Mouse (Mus musculus): Measurements from ENCODE around the gene Lrrc74b. TPM values are rescaled to one million over a fixed set of nuclear protein-coding genes. Genes with fewer than 3 reads are reported as not detected.

The Lrrc74b gene
- total and polyA plus RNA-seq, 3 experiments: 0.03 to 0.33 TPM; not detected in 1

DNA sequence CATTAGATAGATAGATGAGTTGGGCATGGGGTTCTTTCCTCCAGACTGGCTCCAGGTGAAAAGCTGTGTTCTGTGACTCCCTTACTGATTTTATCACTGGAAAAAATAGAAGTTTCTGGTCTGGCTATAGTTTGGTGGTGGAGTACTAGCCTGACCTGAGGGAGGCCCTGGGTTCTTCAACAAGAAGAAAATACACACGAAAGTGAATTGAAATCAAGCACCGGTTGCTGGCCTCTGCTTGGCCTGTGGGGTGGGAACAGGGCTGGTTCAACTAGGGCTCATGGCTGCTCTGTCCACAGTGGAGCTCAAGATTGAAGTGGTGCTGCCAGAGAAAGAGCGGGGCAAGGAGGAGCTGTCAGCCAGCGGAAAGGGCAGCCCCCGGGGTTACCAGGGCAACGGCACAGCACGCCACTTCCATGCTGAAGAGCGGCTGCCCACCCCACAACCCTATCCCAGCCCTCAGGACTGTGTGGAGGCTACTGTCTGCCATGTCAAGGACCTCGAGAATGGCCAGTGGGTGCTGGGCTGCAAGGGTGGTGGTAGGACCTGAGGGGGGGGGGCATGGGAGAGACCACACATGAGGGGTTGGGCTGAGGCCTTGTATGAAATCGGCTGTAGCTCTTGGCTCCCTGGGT, 61.7 kb downstream of the Lrrc74b start:
- DNase-seq (ENCODE audit: low spot score) (no peak), ATAC-seq (ENCODE audit: extremely low read depth, insufficient number of reproducible peaks, low FRiP score, poor library complexity, severe bottlenecking) (no peak)
- Histone ChIP-seq H3K36me3 (replicated peaks) (no peaks in the 10 kb centered on the region), H3K4me1 (ENCODE audit: insufficient read depth, low read depth, low read length) (peaks cover 8% of the 10 kb centered on the region), H3K4me3 (ENCODE audit: low read depth, low read length) (no peak overlapping the region), H3K9me3 (replicated peaks) (no peaks in the 10 kb centered on the region), H3K27me3 (ENCODE audit: insufficient read depth, low read length) (peaks cover 75% of the 10 kb centered on the region)
- TF ChIP-seq POLR2AphosphoS5 (IDR thresholded peaks at IDR 0.05; ENCODE audit: insufficient replicate concordance, low read depth, low read length) (no peak), TAL1 (conservative IDR thresholded peaks at IDR 0.05; ENCODE audit: low read depth, low read length) (no peak), GATA1 (IDR thresholded peaks at IDR 0.05; ENCODE audit: borderline replicate concordance, low read length) (no peak)

DNA sequence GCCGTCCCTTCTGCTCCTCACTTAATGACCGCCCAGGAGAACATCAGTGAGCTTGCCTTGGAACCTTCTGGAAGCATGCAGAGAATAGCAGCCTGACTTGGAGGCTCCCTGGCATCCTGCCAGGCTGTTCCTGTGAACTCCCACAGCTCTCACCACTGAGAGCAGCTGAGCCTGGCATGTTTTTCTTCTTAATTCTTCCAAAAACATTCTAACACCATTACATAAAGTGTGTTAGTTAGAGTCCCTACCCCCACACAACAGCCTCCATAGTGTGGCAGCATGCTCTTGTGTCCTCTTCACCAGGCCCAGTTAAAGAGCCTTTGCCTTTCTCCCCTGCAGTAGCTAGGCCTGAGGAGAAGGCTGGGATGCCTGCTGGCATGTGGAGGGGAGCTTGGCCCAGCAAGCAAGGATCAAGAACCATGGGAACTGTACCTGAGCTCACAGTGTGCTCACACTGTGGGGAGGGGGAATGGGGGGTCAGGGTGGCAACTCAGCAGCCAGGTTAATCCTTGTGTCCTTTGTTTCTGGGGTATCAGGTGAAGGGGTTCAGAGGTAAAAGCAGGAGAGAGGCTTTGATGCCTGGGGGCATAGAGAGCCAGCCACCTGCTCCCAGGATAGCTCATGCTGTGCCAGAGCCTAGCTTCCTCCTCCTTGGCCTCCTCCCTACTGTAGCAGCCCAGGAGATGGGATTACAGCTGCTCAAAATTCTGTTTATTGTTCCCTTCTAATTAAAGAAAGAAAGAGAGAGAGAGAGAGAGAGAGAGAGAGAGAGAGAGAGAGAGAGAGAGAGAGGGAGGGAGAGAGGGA, 64.3 kb downstream of the Lrrc74b start:
- no peak overlapping the region for H3K4me3 ChIP-seq (ENCODE audit: low read depth, low read length)
- no peak for ATAC-seq (ENCODE audit: extremely low read depth, insufficient number of reproducible peaks, low FRiP score, poor library complexity, severe bottlenecking)
- H3K4me1 ChIP-seq (ENCODE audit: insufficient read depth, low read depth, low read length): peaks cover 8% of the 10 kb centered on the region
- no peaks in the 10 kb centered on the region for H3K36me3 ChIP-seq (replicated peaks)
- H3K27me3 ChIP-seq (ENCODE audit: insufficient read depth, low read length): peaks cover 64% of the 10 kb centered on the region
- no peaks in the 10 kb centered on the region for H3K9me3 ChIP-seq (replicated peaks)
- DNase-seq (ENCODE audit: low spot score): no peak
- TF ChIP-seq CTCF (IDR thresholded peaks at IDR 0.05; ENCODE audit: low read depth, low read length) (no peak), TAL1 (conservative IDR thresholded peaks at IDR 0.05; ENCODE audit: low read depth, low read length) (no peak), GATA2 (IDR thresholded peaks at IDR 0.05; ENCODE audit: borderline replicate concordance, low read depth, low read length) (no peak), GATA1 (IDR thresholded peaks at IDR 0.05; ENCODE audit: borderline replicate concordance, low read length) (no peak), POLR2AphosphoS5 (IDR thresholded peaks at IDR 0.05; ENCODE audit: insufficient replicate concordance, low read depth, low read length) (no peak)

Other genes with a start within 250 kb of the Lrrc74b start
- not detected in 2 replicates for gene Serpind1, start 229.9 kb downstream of the Lrrc74b start, total RNA-seq (2014; fragmentation: Nextera tagmentation)
- 0.11 TPM in 1 of 2 replicates, not detected in the other for gene Serpind1, start 229.9 kb downstream of the Lrrc74b start, total RNA-seq (2017)
- not detected in 2 replicates for gene Serpind1, start 229.9 kb downstream of the Lrrc74b start, polyA plus RNA-seq (2012)
- gene Snap29, start 155.3 kb downstream of the Lrrc74b start, total RNA-seq (2014; fragmentation: Nextera tagmentation): 27.9 and 30.8 TPM in 2 replicates
- gene Snap29, start 155.3 kb downstream of the Lrrc74b start, total RNA-seq (2017): 42.8 and 45.7 TPM in 2 replicates
- 5.3 and 6.5 TPM in 2 replicates for gene Snap29, start 155.3 kb downstream of the Lrrc74b start, polyA plus RNA-seq (2012)
- 60.7 and 62.9 TPM in 2 replicates for gene Pi4ka, start 154.9 kb downstream of the Lrrc74b start, total RNA-seq (2014; fragmentation: Nextera tagmentation)
- gene Pi4ka, start 154.9 kb downstream of the Lrrc74b start, total RNA-seq (2017): 46.5 and 59.6 TPM in 2 replicates
- 18.2 and 21.1 TPM in 2 replicates for gene Pi4ka, start 154.9 kb downstream of the Lrrc74b start, polyA plus RNA-seq (2012)
- 40.3 and 46.9 TPM in 2 replicates for gene Crkl, start 109.3 kb downstream of the Lrrc74b start, total RNA-seq (2014; fragmentation: Nextera tagmentation)
- 20.4 and 22.9 TPM in 2 replicates for gene Crkl, start 109.3 kb downstream of the Lrrc74b start, total RNA-seq (2017)
- gene Crkl, start 109.3 kb downstream of the Lrrc74b start, polyA plus RNA-seq (2012): 22.0 and 22.6 TPM in 2 replicates
- gene Aifm3, start 71.6 kb downstream of the Lrrc74b start, total RNA-seq (2014; fragmentation: Nextera tagmentation): not detected in 2 replicates
- gene Aifm3, start 71.6 kb downstream of the Lrrc74b start, total RNA-seq (2017): 0.05 TPM in 1 of 2 replicates, not detected in the other
- gene Aifm3, start 71.6 kb downstream of the Lrrc74b start, polyA plus RNA-seq (2012): not detected in 2 replicates
- gene Lztr1, start 52.6 kb downstream of the Lrrc74b start, total RNA-seq (2014; fragmentation: Nextera tagmentation): 48.4 and 78.0 TPM in 2 replicates
- gene Lztr1, start 52.6 kb downstream of the Lrrc74b start, total RNA-seq (2017): 54.7 and 58.5 TPM in 2 replicates
- 35.9 and 42.5 TPM in 2 replicates for gene Lztr1, start 52.6 kb downstream of the Lrrc74b start, polyA plus RNA-seq (2012)
- 11.7 and 22.5 TPM in 2 replicates for gene Thap7, start 30.1 kb downstream of the Lrrc74b start, total RNA-seq (2014; fragmentation: Nextera tagmentation)
- gene Thap7, start 30.1 kb downstream of the Lrrc74b start, total RNA-seq (2017): 38.1 and 54.1 TPM in 2 replicates
- gene Thap7, start 30.1 kb downstream of the Lrrc74b start, polyA plus RNA-seq (2012): 148 and 183 TPM in 2 replicates
- gene P2rx6, start 638 bp upstream of the Lrrc74b start, total RNA-seq (2014; fragmentation: Nextera tagmentation): not detected in 2 replicates
- 0.11 and 0.12 TPM in 2 replicates for gene P2rx6, start 638 bp upstream of the Lrrc74b start, total RNA-seq (2017)
- not detected in 2 replicates for gene P2rx6, start 638 bp upstream of the Lrrc74b start, polyA plus RNA-seq (2012)
- gene Slc7a4, start 22.0 kb upstream of the Lrrc74b start, total RNA-seq (2014; fragmentation: Nextera tagmentation): not detected in 2 replicates
- gene Slc7a4, start 22.0 kb upstream of the Lrrc74b start, total RNA-seq (2017): 0.05 TPM in 1 of 2 replicates, not detected in the other
- not detected in 2 replicates for gene Slc7a4, start 22.0 kb upstream of the Lrrc74b start, polyA plus RNA-seq (2012)
- gene Smpd4, start 58.1 kb upstream of the Lrrc74b start, total RNA-seq (2014; fragmentation: Nextera tagmentation): 55.5 and 78.9 TPM in 2 replicates
- 38.5 and 44.4 TPM in 2 replicates for gene Smpd4, start 58.1 kb upstream of the Lrrc74b start, total RNA-seq (2017)
- 12.6 and 24.5 TPM in 2 replicates for gene Smpd4, start 58.1 kb upstream of the Lrrc74b start, polyA plus RNA-seq (2012)
- gene Ccdc74a, start 85.2 kb upstream of the Lrrc74b start, total RNA-seq (2014; fragmentation: Nextera tagmentation): not detected in 2 replicates
- gene Ccdc74a, start 85.2 kb upstream of the Lrrc74b start, total RNA-seq (2017): 3.7 and 4.2 TPM in 2 replicates
- gene Ccdc74a, start 85.2 kb upstream of the Lrrc74b start, polyA plus RNA-seq (2012): 0.98 and 1.8 TPM in 2 replicates
- 80.8 and 97.0 TPM in 2 replicates for gene Med15, start 171.6 kb upstream of the Lrrc74b start, total RNA-seq (2014; fragmentation: Nextera tagmentation)
- gene Med15, start 171.6 kb upstream of the Lrrc74b start, total RNA-seq (2017): 20.3 and 23.4 TPM in 2 replicates
- gene Med15, start 171.6 kb upstream of the Lrrc74b start, polyA plus RNA-seq (2012): 221 and 227 TPM in 2 replicates
- gene Klhl22, start 198.4 kb upstream of the Lrrc74b start, total RNA-seq (2014; fragmentation: Nextera tagmentation): not detected in 2 replicates
- gene Klhl22, start 198.4 kb upstream of the Lrrc74b start, total RNA-seq (2017): 0.06 and 2.1 TPM in 2 replicates
- not detected in 2 replicates for gene Klhl22, start 198.4 kb upstream of the Lrrc74b start, polyA plus RNA-seq (2012)
- gene Scarf2, start 236.0 kb upstream of the Lrrc74b start, total RNA-seq (2014; fragmentation: Nextera tagmentation): not detected in 2 replicates
- 0.06 TPM in 1 of 2 replicates, not detected in the other for gene Scarf2, start 236.0 kb upstream of the Lrrc74b start, total RNA-seq (2017)
- not detected in 2 replicates for gene Scarf2, start 236.0 kb upstream of the Lrrc74b start, polyA plus RNA-seq (2012)